Mouse (Mus musculus): Measurements from ENCODE around the gene Ctsc.
"Not testable (repeated sequence)": the region's sequence is repeated elsewhere in the genome, so short reads cannot be mapped to it uniquely, and the experiment has no call there.

Ctsc gene

GRCm38 (mm10) chr7:88277858-88278627 lies at the start of gene Ctsc:
Ctsc (plus strand) TSS chr7:88278085.
- peak; percentile 7 for DNase-seq

- DNase-seq: no peak
These were observed 48.8 kb upstream of the Ctsc start for GRCm38 (mm10) chr7:88229051-88229450.

GRCm38 (mm10) chr7:88230121-88230520 lies 47.8 kb upstream of the Ctsc start:
- no peak for DNase-seq

- DNase-seq: no peak
These were observed 46.9 kb upstream of the Ctsc start for GRCm38 (mm10) chr7:88230756-88231522.

GRCm38 (mm10) chr7:88243059-88243458 lies 34.8 kb upstream of the Ctsc start:
- no peak for DNase-seq

- DNase-seq: no peak
These were observed 33.4 kb upstream of the Ctsc start for GRCm38 (mm10) chr7:88244462-88244861.

GRCm38 (mm10) chr7:88250380-88250779 lies 27.5 kb upstream of the Ctsc start:
- DNase-seq: not testable (repeated sequence)

- DNase-seq: no peak
These were observed 26.4 kb upstream of the Ctsc start for GRCm38 (mm10) chr7:88251535-88251934.

GRCm38 (mm10) chr7:88252129-88252528 lies 25.8 kb upstream of the Ctsc start:
- no peak for DNase-seq

GRCm38 (mm10) chr7:88254884-88255283 lies 23.0 kb upstream of the Ctsc start:
- no peak for DNase-seq

GRCm38 (mm10) chr7:88259155-88259925 lies 18.5 kb upstream of the Ctsc start:
- no peak for DNase-seq

- DNase-seq: no peak
These were observed 16.1 kb upstream of the Ctsc start for GRCm38 (mm10) chr7:88261799-88262198.

- DNase-seq: no peak
These were observed 13.0 kb upstream of the Ctsc start for GRCm38 (mm10) chr7:88264861-88265260.

GRCm38 (mm10) chr7:88269913-88270312 lies 8.0 kb upstream of the Ctsc start:
- no peak for DNase-seq

- DNase-seq: no peak
These were observed 6.4 kb upstream of the Ctsc start for GRCm38 (mm10) chr7:88271531-88271930.

GRCm38 (mm10) chr7:88276914-88277765 lies 745 bp upstream of the Ctsc start:
- DNase-seq: no peak

GRCm38 (mm10) chr7:88278628-88279196 lies 827 bp downstream of the Ctsc start:
- DNase-seq: no peak

- DNase-seq: no peak
These were observed 7.4 kb downstream of the Ctsc start for GRCm38 (mm10) chr7:88285276-88285675.

- no peak for DNase-seq
These were observed 13.2 kb downstream of the Ctsc start for GRCm38 (mm10) chr7:88291036-88291435.

GRCm38 (mm10) chr7:88292044-88292443 lies 14.2 kb downstream of the Ctsc start:
- DNase-seq: no peak

GRCm38 (mm10) chr7:88293907-88294306 lies 16.0 kb downstream of the Ctsc start:
- DNase-seq: no peak

- DNase-seq: no peak
These were observed 18.1 kb downstream of the Ctsc start for GRCm38 (mm10) chr7:88295989-88296388.
